Mouse (Mus musculus) leukemia stem cell, adult 10-12 weeks (primary cell): ENCODE data around the gene Slc24a3. TPM values are rescaled to one million over a fixed set of nuclear protein-coding genes. Genes with fewer than 3 reads are reported as not detected.

Source experiments
- polyA plus RNA-seq: library from polyadenylated mRNA; stranded (reverse); fragments of >175 nt; gene quantifications from 2 replicates; pipeline ENCODE4 v1.2.3, GENCODE M21; 2012; ENCODE audit warnings: low replicate concordance

Slc24a3 gene
- polyA plus RNA-seq, result 0.69 and 1.1 TPM in 2 replicates

GRCm38 (mm10) chr2:145167664-145168360, at the start of gene Slc24a3:
Gene Slc24a3, plus strand, starts transcription at chr2:145167754.

GRCm38 (mm10) chr2:145675142-145675755, 507.7 kb downstream of the Slc24a3 start, which contains the start of gene Rin2:
Gene Rin2, plus strand, starts transcription at chr2:145675215.

